Mouse (Mus musculus) cerebellum, adult 2 months (tissue): Measurements from ENCODE around the gene Cnga3.

Source experiments
- CTCF ChIP-seq: fragments of 200-500 bp; IDR thresholded peaks from 2 replicates; pipeline ENCODE4 v1.5.1; 2011; ENCODE audit warnings: low read depth, mild to moderate bottlenecking, control low read depth, low read length, moderate library complexity, borderline replicate concordance; ENCODE audit not compliant: insufficient read depth
- POLR2A ChIP-seq: fragments of 200-500 bp; IDR thresholded peaks from 2 replicates; pipeline ENCODE4 v1.6.1; 2011; ENCODE audit warnings: low read length, control low read depth, borderline replicate concordance; ENCODE audit not compliant: insufficient read depth

GRCm38 (mm10) chr1:37258443-37258842 is 44.2 kb downstream of the Cnga3 start:
- no peak for TF ChIP-seq POLR2A
- no peak for TF ChIP-seq CTCF
